Mouse (Mus musculus) ES-E14 (cell line): ENCODE data around the gene Psmd11.

ENCODE experiments used
- MAFK ChIP-seq: IDR thresholded peaks from 2 replicates; pipeline ENCODE4 v1.6.1; 2014; ENCODE audit warnings: mild to moderate bottlenecking, low read depth, low read length, inconsistent platforms; ENCODE audit not compliant: insufficient read depth
- ZNF384 ChIP-seq: IDR thresholded peaks from 2 replicates; pipeline ENCODE4 v1.6.1; 2012; ENCODE audit warnings: low read depth, low read length, inconsistent platforms

- TF ChIP-seq MAFK (no peak), ZNF384 (no peak)
Measured at GRCm38 (mm10) chr11:80474846-80475245, 46.4 kb downstream of the Psmd11 start.
